Comparison of ENCODE assay signal across 8 mouse cellular contexts in the genomic region with DNA sequence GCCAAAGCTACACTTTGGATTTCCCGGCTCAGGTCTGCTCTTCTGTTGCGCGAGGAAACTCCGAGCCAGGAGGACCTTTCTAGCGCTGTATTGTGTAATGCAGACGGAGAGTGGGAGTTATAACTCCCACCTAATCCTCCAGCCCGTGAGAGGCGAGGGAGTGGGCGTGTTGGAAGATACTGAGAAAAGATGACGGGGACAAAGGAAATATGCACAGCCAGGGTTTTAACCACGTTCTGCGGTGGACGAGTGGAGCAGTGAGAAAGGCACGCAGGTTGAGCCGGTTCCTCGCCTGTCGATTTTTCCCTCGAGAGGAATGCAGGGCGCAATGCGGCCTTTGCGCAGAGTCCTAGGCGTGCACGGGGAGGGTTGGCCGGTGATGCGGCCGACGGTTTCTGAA. TPM values are rescaled to one million over a fixed set of nuclear protein-coding genes. Genes with fewer than 3 reads are reported as not detected.
A peak's percentile ranks its signal among the peaks of the same experiment; 100 is the strongest.
DNase-seq lines count a peak whose midpoint lies in the region; ATAC-seq and TF ChIP-seq lines count a peak whose summit lies in the region.

No protein-coding gene starts in this region.

- peak; percentile 36 for ATAC-seq in heart, embryonic 11.5 days (replicated peaks; ENCODE audit: insufficient number of reproducible peaks, low FRiP score, low TSS enrichment)
- ATAC-seq in embryonic facial prominence, embryonic 15.5 days (ENCODE audit: insufficient number of reproducible peaks, low FRiP score, low TSS enrichment, low read depth) = peak; percentile 20
- peak; percentile 54 for ATAC-seq in midbrain, embryonic 12.5 days (ENCODE audit: low FRiP score, low read depth)

- no peak for DNase-seq in heart, adult 11 months
- DNase-seq in CH12.LX (ENCODE audit: extremely low read depth) = no peak
- peak; percentile 24 for DNase-seq in large intestine, adult 2 months (ENCODE audit: low read depth, low spot score)
- no peak for DNase-seq in gastrocnemius, postnatal 4 days (ENCODE audit: low spot score in 2 of 2)
- DNase-seq in retina, embryonic 14.5 days (ENCODE audit: low spot score) = no peak

- no peaks in the 10 kb centered on the region; the same call in 1 of the 2 replicates for H3K36me3 ChIP-seq in heart, embryonic 11.5 days (ENCODE audit: control insufficient read depth, insufficient read depth, low read length)
- H3K36me3 ChIP-seq in CH12.LX (replicated peaks in 1 of 2; ENCODE audit: control insufficient read depth in 1 of 2, insufficient read depth in 1 of 2, low read length in 1 of 2) = peaks cover 13 to 27% of the 10 kb centered on the region in 2 experiments
- peaks cover 13% of the 10 kb centered on the region for H3K36me3 ChIP-seq in embryonic facial prominence, embryonic 15.5 days
- peaks cover 12% of the 10 kb centered on the region; the same call in 1 of the 2 replicates for H3K36me3 ChIP-seq in midbrain, embryonic 12.5 days

- dilution Hi-C loops in CH12.LX (cut with MboI; ENCODE audit: extremely low pct_ligation_motif_present, extremely low pct_unique_long_range_greater_than_20kb, low sequenced_read_pairs) = no loop called here

- no peak for TF ChIP-seq POLR2A in CH12.LX (IDR thresholded peaks at IDR 0.05; ENCODE audit: low read depth, low read length)

- H3K27me3 ChIP-seq in heart, embryonic 11.5 days (ENCODE audit: control insufficient read depth, insufficient read depth, low read length) = no peaks in the 10 kb centered on the region
- H3K27me3 ChIP-seq in CH12.LX (replicated peaks) = peaks cover under 1% of the 10 kb centered on the region
- no peaks in the 10 kb centered on the region for H3K27me3 ChIP-seq in embryonic facial prominence, embryonic 15.5 days
- no peaks in the 10 kb centered on the region for H3K27me3 ChIP-seq in midbrain, embryonic 12.5 days

- in situ Hi-C loops in CH12.LX (cut with MboI; ENCODE audit: low pct_ligation_motif_present, low pct_unique_long_range_greater_than_20kb, low sequenced_read_pairs) = loop anchor here (5.0 to 10.0 kb wide), 3 partner anchors 112 to 300 kb away; partner anchors contain the start of gene Cebpe

- H3K4me2 ChIP-seq in heart, embryonic 11.5 days = peak overlapping the region; percentile 81
- H3K4me2 ChIP-seq in CH12.LX (ENCODE audit: insufficient read depth, low read depth, poor library complexity, severe bottlenecking) = peak overlapping the region; percentile 64
- H3K4me2 ChIP-seq in embryonic facial prominence, embryonic 15.5 days (replicated peaks) = peak overlapping the region; percentile 75
- peak overlapping the region; percentile 69 for H3K4me2 ChIP-seq in midbrain, embryonic 12.5 days (replicated peaks)

- WGBS in heart, embryonic 11.5 days (ENCODE audit: insufficient replicate concordance) = 0% methylated on average over 27 of the region's 27 CpGs
- under 1% methylated on average over 27 of the region's 27 CpGs for WGBS in embryonic facial prominence, embryonic 15.5 days
- under 1% methylated on average over 27 of the region's 27 CpGs for WGBS in large intestine, adult 2 months
- 1% methylated on average over 27 of the region's 27 CpGs for WGBS in midbrain, embryonic 12.5 days

- TF ChIP-seq CTCF in CH12.LX (conservative IDR thresholded peaks at IDR 0.05 in 1 of 2, IDR thresholded peaks at IDR 0.05 in 1 of 2; ENCODE audit: low read depth in 2 of 2, low read length in 2 of 2) = no peak

- peak overlapping the region; percentile 83 for H3K27ac ChIP-seq in heart, embryonic 11.5 days (ENCODE audit: low read depth, low read length)
- H3K27ac ChIP-seq in CH12.LX (ENCODE audit: insufficient read depth, low read depth) = no peak overlapping the region
- peak overlapping the region; percentile 97 for H3K27ac ChIP-seq in embryonic facial prominence, embryonic 15.5 days (replicated peaks)
- H3K27ac ChIP-seq in midbrain, embryonic 12.5 days (replicated peaks) = peak overlapping the region; percentile 88

- H3K79me2 ChIP-seq in CH12.LX (replicated peaks; ENCODE audit: control insufficient read depth, extremely low read depth, insufficient read depth, poor library complexity, severe bottlenecking) = peaks cover 11% of the 10 kb centered on the region

- no peak for TF ChIP-seq EP300 in CH12.LX (IDR thresholded peaks at IDR 0.05; ENCODE audit: low read length)

- no peaks in the 10 kb centered on the region; the same call in 1 of the 2 replicates for H3K4me1 ChIP-seq in heart, embryonic 11.5 days (ENCODE audit: control insufficient read depth, insufficient read depth, low read length)
- H3K4me1 ChIP-seq in CH12.LX (ENCODE audit: control insufficient read depth in 1 of 2, insufficient read depth in 2 of 2) = peaks cover 6 to 16% of the 10 kb centered on the region in 2 experiments; a peak in 3 of 4 replicates
- H3K4me1 ChIP-seq in embryonic facial prominence, embryonic 15.5 days = no peaks in the 10 kb centered on the region
- peaks cover 10% of the 10 kb centered on the region; the same call in 1 of the 2 replicates for H3K4me1 ChIP-seq in midbrain, embryonic 12.5 days

- no peaks in the 10 kb centered on the region for H3K9me3 ChIP-seq in heart, embryonic 11.5 days (replicated peaks; ENCODE audit: control insufficient read depth, low read length)
- H3K9me3 ChIP-seq in CH12.LX (replicated peaks; ENCODE audit: low read length) = peaks cover 2% of the 10 kb centered on the region
- H3K9me3 ChIP-seq in embryonic facial prominence, embryonic 15.5 days (replicated peaks) = no peaks in the 10 kb centered on the region
- no peaks in the 10 kb centered on the region for H3K9me3 ChIP-seq in midbrain, embryonic 12.5 days

- peak overlapping the region; percentile 81 for H3K9ac ChIP-seq in heart, embryonic 11.5 days (ENCODE audit: low read depth, low read length)
- peak overlapping the region; percentile 77 for H3K9ac ChIP-seq in CH12.LX (ENCODE audit: insufficient read depth, low read depth)
- H3K9ac ChIP-seq in embryonic facial prominence, embryonic 15.5 days = peak overlapping the region; percentile 55
- peak overlapping the region; percentile 68 for H3K9ac ChIP-seq in midbrain, embryonic 12.5 days (replicated peaks)

- H3K4me3 ChIP-seq in heart, embryonic 11.5 days (ENCODE audit: low read depth, low read length) = peak overlapping the region; percentile 76
- peak overlapping the region; percentile 49 to 78 (median 74) for H3K4me3 ChIP-seq in CH12.LX (replicated peaks in 1 of 3; ENCODE audit: low read depth in 2 of 3, low read length in 2 of 3, poor library complexity in 1 of 3)
- peak overlapping the region; percentile 55 for H3K4me3 ChIP-seq in embryonic facial prominence, embryonic 15.5 days (replicated peaks)
- peak overlapping the region; percentile 76 for H3K4me3 ChIP-seq in midbrain, embryonic 12.5 days

- no peak for TF ChIP-seq RAD21 in CH12.LX (IDR thresholded peaks at IDR 0.05; ENCODE audit: low read depth, low read length)

TF ChIP-seq in CH12.LX, 34 proteins besides CTCF, POLR2A, EP300 and RAD21 (continues in another document):
- peak; percentile 44; the same call in 1 of the 2 replicates for TF ChIP-seq MEF2A (IDR thresholded peaks at IDR 0.05; ENCODE audit: borderline replicate concordance, low read depth, low read length)
- TF ChIP-seq TCF12 (IDR thresholded peaks at IDR 0.05; ENCODE audit: low read depth, low read length) = 0 out of 2 replicates have a peak, but pooled peaks have one; percentile 25
- 0 out of 2 replicates have a peak, but pooled peaks have one; percentile 26 for TF ChIP-seq MAZ (IDR thresholded peaks at IDR 0.05; ENCODE audit: low read depth, low read length)
- no peak for TF ChIP-seq NRF1 (IDR thresholded peaks at IDR 0.05; ENCODE audit: low read depth, low read length)
- TF ChIP-seq RCOR1 (conservative IDR thresholded peaks at IDR 0.05; ENCODE audit: low read depth, low read length) = 0 out of 2 replicates have a peak, but pooled peaks have one; percentile 28

RNA-seq across cellular contexts. Expression of gene Ngdn, which starts 0.7 kb away (rescaled TPM):
- polyA plus RNA-seq in heart, embryonic 11.5 days (2014; fragmentation: Nextera tagmentation; extraction: Ambion mirVana) = 60.3 and 62.1 TPM in 2 replicates
- total RNA-seq in CH12.LX (2012; rRNA removed) (77.9 and 90.7 TPM in 2 replicates), CH12.LX (2014; rRNA removed) (111 and 128 TPM in 2 replicates)
- 75.4 and 79.0 TPM in 2 replicates for polyA plus RNA-seq in CH12.LX (2012; ENCODE audit: insufficient read length, low read depth)
- polyA plus RNA-seq in embryonic facial prominence, embryonic 15.5 days (2015; fragmentation: Nextera tagmentation; extraction: Ambion mirVana) = 70.7 and 73.9 TPM in 2 replicates
- polyA plus RNA-seq in large intestine, adult 2 months (2012; rRNA removed) = 17.9 and 18.3 TPM in 2 replicates
- polyA plus RNA-seq in midbrain, embryonic 12.5 days (2016; fragmentation: Nextera tagmentation; extraction: Ambion mirVana) = 65.7 and 69.6 TPM in 2 replicates
- total RNA-seq in gastrocnemius, postnatal 4 days (2021) = 10 to 100 TPM; 29.2 to 32.7 TPM

RNA-seq across cellular contexts. Expression of gene Myh7, which starts 20.2 kb away (rescaled TPM):
- 3,446 and 4,122 TPM in 2 replicates for polyA plus RNA-seq in heart, embryonic 11.5 days (2014; fragmentation: Nextera tagmentation; extraction: Ambion mirVana)
- 0.08 TPM in 2 replicates for total RNA-seq in CH12.LX (2012; rRNA removed)
- total RNA-seq in CH12.LX (2014; rRNA removed) = not detected in 2 replicates
- 0.57 TPM in 1 of 2 replicates, not detected in the other for polyA plus RNA-seq in CH12.LX (2012; ENCODE audit: insufficient read length, low read depth)
- polyA plus RNA-seq in embryonic facial prominence, embryonic 15.5 days (2015; fragmentation: Nextera tagmentation; extraction: Ambion mirVana) = 21.5 and 33.1 TPM in 2 replicates
- 0.19 and 0.22 TPM in 2 replicates for polyA plus RNA-seq in large intestine, adult 2 months (2012; rRNA removed)
- 2.3 and 4.1 TPM in 2 replicates for polyA plus RNA-seq in midbrain, embryonic 12.5 days (2016; fragmentation: Nextera tagmentation; extraction: Ambion mirVana)
- total RNA-seq in gastrocnemius, postnatal 4 days (2021) = 100 to 1,000 TPM; 492 to 506 TPM

RNA-seq across cellular contexts. Expression of gene Gm17428, which starts 37.9 kb away (rescaled TPM):
- not detected in 2 replicates for polyA plus RNA-seq in heart, embryonic 11.5 days (2014; fragmentation: Nextera tagmentation; extraction: Ambion mirVana)
- total RNA-seq in CH12.LX (2012; rRNA removed) = not detected in 2 replicates
- total RNA-seq in CH12.LX (2014; rRNA removed) = not detected in 2 replicates
- not detected in 2 replicates for polyA plus RNA-seq in CH12.LX (2012; ENCODE audit: insufficient read length, low read depth)
- polyA plus RNA-seq in embryonic facial prominence, embryonic 15.5 days (2015; fragmentation: Nextera tagmentation; extraction: Ambion mirVana) = not detected in 2 replicates
- polyA plus RNA-seq in large intestine, adult 2 months (2012; rRNA removed) = not detected in 2 replicates
- not detected in 2 replicates for polyA plus RNA-seq in midbrain, embryonic 12.5 days (2016; fragmentation: Nextera tagmentation; extraction: Ambion mirVana)
- not detected for total RNA-seq in gastrocnemius, postnatal 4 days (2021)

RNA-seq across cellular contexts. Expression of gene Myh6, which starts 47.9 kb away (rescaled TPM):
- polyA plus RNA-seq in heart, embryonic 11.5 days (2014; fragmentation: Nextera tagmentation; extraction: Ambion mirVana) = 2,306 and 2,903 TPM in 2 replicates
- total RNA-seq in CH12.LX (2012; rRNA removed) = 0.21 and 0.98 TPM in 2 replicates
- total RNA-seq in CH12.LX (2014; rRNA removed) = 0.04 and 0.16 TPM in 2 replicates
- polyA plus RNA-seq in CH12.LX (2012; ENCODE audit: insufficient read length, low read depth) = 1.3 and 1.5 TPM in 2 replicates
- polyA plus RNA-seq in embryonic facial prominence, embryonic 15.5 days (2015; fragmentation: Nextera tagmentation; extraction: Ambion mirVana) = 3.0 and 6.0 TPM in 2 replicates
- 0.01 and 0.07 TPM in 2 replicates for polyA plus RNA-seq in large intestine, adult 2 months (2012; rRNA removed)
- polyA plus RNA-seq in midbrain, embryonic 12.5 days (2016; fragmentation: Nextera tagmentation; extraction: Ambion mirVana) = 0.99 and 1.1 TPM in 2 replicates
- total RNA-seq in gastrocnemius, postnatal 4 days (2021) = 100 to 1,000 TPM; 112 to 118 TPM

Comparison
In these comparisons a context has a peak if more than half of its experiments do, and no peak if none do; other contexts are left out.
1. RNA of gene Myh7, which starts 20.2 kb away (polyA plus RNA-seq): 3,446 to 4,122 TPM in heart, embryonic 11.5 days; 21.5 to 33.1 TPM in embryonic facial prominence, embryonic 15.5 days, 2.3 to 4.1 TPM in midbrain, embryonic 12.5 days, 0.19 to 0.22 TPM in large intestine, adult 2 months and 0.57 TPM in CH12.LX; every median in the first group is over 100 times any median in the second.
2. Peak in every context shown above with its lines, with median percentiles within 50 percentile points of each other: ATAC-seq, H3K4me2 ChIP-seq, H3K4me3 ChIP-seq and H3K9ac ChIP-seq.